Mouse (Mus musculus) retina, adult 2 months (tissue): ENCODE data around the gene Srsf9.
"Not testable (repeated sequence)": the region's sequence is repeated elsewhere in the genome, so short reads cannot be mapped to it uniquely, and the experiment has no call there.

ENCODE experiments used
- DNase-seq: peaks from one replicate; pipeline ENCODE4 v3.0.0-alpha.2; 2012; ENCODE audit warnings: low read depth, low spot score

Srsf9 gene

DNA sequence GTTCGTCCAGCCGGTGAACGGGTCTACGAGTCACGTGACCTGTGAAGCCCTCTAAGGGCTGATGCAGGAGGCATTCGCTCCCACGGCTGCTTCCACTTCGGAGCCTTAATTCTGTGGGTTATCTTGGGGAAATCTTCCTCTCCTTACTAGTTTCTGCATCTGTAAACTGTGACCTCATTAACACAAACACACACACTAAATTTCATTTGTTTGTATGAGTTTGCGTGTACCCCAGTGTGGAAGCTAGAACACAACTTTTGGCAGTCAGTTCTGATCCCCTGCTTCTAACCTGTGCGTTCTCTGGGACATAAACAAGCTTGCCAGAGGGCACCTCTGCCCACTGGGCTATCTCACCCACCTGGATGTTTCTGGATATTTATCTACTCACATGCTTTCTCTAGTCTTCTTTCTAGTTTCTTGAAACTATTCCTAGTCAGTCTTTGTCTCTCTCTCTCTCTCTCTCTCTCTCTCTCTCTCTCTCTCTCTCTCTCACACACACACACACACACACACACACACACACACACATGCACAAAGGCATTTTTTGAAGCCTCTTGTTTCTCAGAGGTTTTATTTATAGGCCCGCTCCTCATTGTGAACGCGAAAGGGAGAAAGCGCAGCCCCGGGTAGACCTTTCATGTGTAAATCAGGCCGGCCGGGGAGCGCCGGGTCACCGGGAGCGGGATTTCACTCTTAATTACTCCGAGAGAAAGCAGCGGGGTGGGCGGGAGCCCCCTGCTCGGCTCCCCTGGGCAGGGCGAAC, 46.6 kb downstream of the Srsf9 start:
- DNase-seq: no peak

DNA sequence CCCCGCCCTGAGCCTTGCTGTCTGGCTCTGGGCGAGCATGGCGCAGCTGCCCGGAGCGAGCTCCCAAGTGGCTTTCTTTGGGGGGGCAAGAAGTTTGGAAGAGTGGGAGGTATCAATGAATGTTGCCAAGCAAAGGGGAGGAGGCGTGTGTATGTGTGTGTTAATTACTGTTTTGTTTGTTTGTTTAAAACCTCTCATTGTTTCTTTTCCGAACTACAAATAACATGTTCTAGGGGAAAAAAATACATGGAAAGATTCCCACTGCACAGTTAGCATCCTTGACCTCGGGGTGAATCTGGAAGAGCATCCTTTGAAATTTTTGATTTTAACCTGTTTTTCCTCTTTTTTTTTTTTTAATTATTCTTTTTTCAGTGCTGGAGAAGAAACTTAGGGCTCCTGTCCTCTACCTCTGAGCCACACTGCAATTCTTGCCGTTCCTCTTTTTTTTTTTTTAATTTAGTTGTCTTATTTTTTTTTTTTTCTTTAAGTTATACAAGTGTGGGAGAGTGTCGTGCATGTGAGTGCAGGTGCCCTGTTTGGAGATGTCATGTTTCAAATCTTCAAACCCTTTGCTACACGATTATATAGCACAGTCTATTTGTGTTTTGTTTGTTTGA, 47.3 kb downstream of the Srsf9 start:
- DNase-seq: no peak

DNA sequence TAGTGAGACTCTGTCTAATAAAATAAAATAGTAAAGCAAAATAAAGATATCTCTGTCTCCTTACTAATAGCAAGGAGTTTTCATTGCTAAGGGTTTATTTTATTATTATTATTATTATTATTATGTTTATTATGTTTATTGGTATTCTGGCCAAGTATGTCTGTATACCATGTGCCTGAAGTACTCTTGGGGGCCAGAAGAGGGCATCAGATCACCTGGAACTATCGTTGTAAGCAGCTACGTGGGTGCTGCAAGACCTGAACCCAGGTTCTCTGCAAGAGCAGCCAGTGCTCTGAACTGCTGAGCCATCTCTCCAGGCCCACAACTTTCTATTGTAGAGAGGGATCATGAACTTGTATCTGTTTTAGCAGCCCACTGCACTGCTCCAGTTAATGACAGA, 48.5 kb downstream of the Srsf9 start:
- DNase-seq: no peak

DNA sequence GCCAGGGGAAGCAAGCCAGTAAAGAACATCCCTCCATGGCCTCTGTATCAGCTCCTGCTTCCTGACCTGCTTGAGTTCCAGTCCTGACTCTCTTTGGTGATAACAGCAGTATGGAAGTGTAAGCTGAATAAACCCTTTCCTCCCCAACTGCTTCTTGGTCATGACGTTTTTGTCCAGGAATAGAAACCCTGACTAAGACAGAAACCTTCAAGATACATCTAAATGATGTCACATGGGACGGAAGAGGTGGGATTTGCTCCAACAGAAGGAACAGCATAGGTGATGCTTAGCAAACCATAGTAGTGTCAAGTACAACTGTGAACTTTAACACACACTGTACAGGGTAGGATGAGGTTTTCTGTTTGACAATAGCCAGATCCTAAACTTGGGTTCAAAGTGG, 51.9 kb downstream of the Srsf9 start:
- DNase-seq: not testable (repeated sequence)
